Mouse (Mus musculus): Measurements from ENCODE around the gene Tmem259. TPM values are rescaled to one million over a fixed set of nuclear protein-coding genes. Genes with fewer than 3 reads are reported as not detected.
A peak's percentile ranks its signal among the peaks of the same experiment; 100 is the strongest.

The Tmem259 gene
- total RNA-seq, 2 experiments from 2014 or later: 124 to 125 TPM

- intact Hi-C loops (cut with DNase I): no loop called here
- no peak for DNase-seq
Observed at GRCm38 (mm10) chr10:79945507-79946234, 38.5 kb downstream of the Tmem259 start.

GRCm38 (mm10) chr10:79943471-79943901, 40.6 kb downstream of the Tmem259 start:
- no peak for DNase-seq
- intact Hi-C loops (cut with DNase I): no loop called here

- DNase-seq: no peak
- intact Hi-C loops (cut with DNase I): no loop called here
Observed at GRCm38 (mm10) chr10:79942988-79943387, 41.1 kb downstream of the Tmem259 start.

- intact Hi-C loops (cut with DNase I): no loop called here
- DNase-seq: peak; percentile 32 to 36
Observed at GRCm38 (mm10) chr10:79940749-79941148, 43.4 kb downstream of the Tmem259 start.

- DNase-seq: no peak
- intact Hi-C loops (cut with DNase I): no loop called here
Observed at GRCm38 (mm10) chr10:79937775-79938526, 46.2 kb downstream of the Tmem259 start.

- intact Hi-C loops (cut with DNase I): no loop called here
- DNase-seq: peak; percentile 83 to 86
Observed at GRCm38 (mm10) chr10:79936911-79937441, 47.2 kb downstream of the Tmem259 start.

GRCm38 (mm10) chr10:79936284-79936910, 47.7 kb downstream of the Tmem259 start:
- DNase-seq: no peak
- intact Hi-C loops (cut with DNase I): no loop called here

GRCm38 (mm10) chr10:79934794-79935569, 49.1 kb downstream of the Tmem259 start:
- DNase-seq: no peak
- intact Hi-C loops (cut with DNase I): no loop called here

- DNase-seq: peak; percentile 88 to 91
- intact Hi-C loops (cut with DNase I): no loop called here
Observed at GRCm38 (mm10) chr10:79934272-79934721, 49.8 kb downstream of the Tmem259 start.

GRCm38 (mm10) chr10:79933861-79934260, 50.3 kb downstream of the Tmem259 start:
- no peak for DNase-seq
- intact Hi-C loops (cut with DNase I): no loop called here

- intact Hi-C loops (cut with DNase I): no loop called here
- peak in 1 of 2 experiments; percentile 34 for DNase-seq
Observed at GRCm38 (mm10) chr10:79933145-79933679, 50.9 kb downstream of the Tmem259 start.

- peak; percentile 79 to 85 for DNase-seq
- intact Hi-C loops (cut with DNase I): no loop called here
Observed at GRCm38 (mm10) chr10:79932736-79933135, 51.4 kb downstream of the Tmem259 start.

GRCm38 (mm10) chr10:79931797-79932196, 52.3 kb downstream of the Tmem259 start:
- DNase-seq: no peak
- intact Hi-C loops (cut with DNase I): no loop called here

- DNase-seq: no peak
- intact Hi-C loops (cut with DNase I): no loop called here
Observed at GRCm38 (mm10) chr10:79930826-79931186, 53.3 kb downstream of the Tmem259 start.

GRCm38 (mm10) chr10:79929967-79930825, 53.9 kb downstream of the Tmem259 start:
- intact Hi-C loops (cut with DNase I): no loop called here
- no peak for DNase-seq

- DNase-seq: no peak
- intact Hi-C loops (cut with DNase I): no loop called here
Observed at GRCm38 (mm10) chr10:79928907-79929701, 55.0 kb downstream of the Tmem259 start.

- no peak for DNase-seq
- intact Hi-C loops (cut with DNase I): no loop called here
Observed at GRCm38 (mm10) chr10:79928030-79928694, 56.0 kb downstream of the Tmem259 start.

Data from heart, postnatal 14 days (tissue).